Mouse (Mus musculus) intestine, postnatal 0 days (tissue): Measurements from ENCODE around the gene Ptpn1. TPM values are rescaled to one million over a fixed set of nuclear protein-coding genes. Genes with fewer than 3 reads are reported as not detected.

ENCODE experiments used
- ATAC-seq: fragments of 200-750 bp; cut with Nextera tagmentation; 2 replicates; pipeline ENCODE4 v1.8.0; 2017; ENCODE audit warnings: mild to moderate bottlenecking, moderate TSS enrichment, moderate library complexity
- H3K27ac ChIP-seq: fragments of 300-500 bp; sonication (generic); 2 replicates; pipeline ENCODE4 v1.5.1; 2014; ENCODE audit warnings: mild to moderate bottlenecking, low read depth, low read length, moderate library complexity
- H3K27me3 ChIP-seq: fragments of 300-500 bp; sonication (generic); replicated peaks from 2 replicates; pipeline ENCODE4 v1.6.1; 2014; ENCODE audit warnings: low read length, mixed read lengths; ENCODE audit not compliant: control insufficient read depth, insufficient read depth
- H3K36me3 ChIP-seq: fragments of 300-500 bp; sonication (generic); 2 replicates; pipeline ENCODE4 v1.6.1; 2014; ENCODE audit warnings: mild to moderate bottlenecking, moderate library complexity; ENCODE audit not compliant: control insufficient read depth, insufficient read depth
- H3K4me1 ChIP-seq: fragments of 300-500 bp; sonication (generic); replicated peaks from 2 replicates; pipeline ENCODE4 v1.6.1; 2014; ENCODE audit warnings: antibody characterized with exemption, low read length, mixed read lengths; ENCODE audit not compliant: control insufficient read depth, insufficient read depth
- H3K4me2 ChIP-seq: fragments of 300-500 bp; sonication (generic); replicated peaks from 2 replicates; pipeline ENCODE4 v1.6.1; 2014; ENCODE audit warnings: low read depth, mild to moderate bottlenecking, moderate library complexity
- H3K4me3 ChIP-seq: fragments of 300-500 bp; sonication (generic); 2 replicates; pipeline ENCODE4 v1.5.1; 2014; ENCODE audit warnings: low read depth, low read length
- H3K9ac ChIP-seq: fragments of 300-500 bp; sonication (generic); 2 replicates; pipeline ENCODE4 v1.6.1; 2014; ENCODE audit warnings: mild to moderate bottlenecking, low read depth, low read length
- H3K9me3 ChIP-seq: fragments of 300-500 bp; sonication (generic); 2 replicates; pipeline ENCODE4 v1.6.1; 2016; ENCODE audit warnings: mixed run types; ENCODE audit not compliant: control insufficient read depth
- CTCF ChIP-seq: sonication (generic); IDR thresholded peaks from 2 replicates; pipeline ENCODE4 v1.5.1; 2016; ENCODE audit warnings: low read depth, mild to moderate bottlenecking, control low read depth, antibody characterized with exemption, moderate library complexity
- WGBS: fragments of 180-500 bp; shearing (Covaris S2); extraction: QIAGEN DNeasy Blood & Tissue Kit; methylation state at CpG from one replicate; pipeline ENCODE4 v1.1.7; 2014; 5-methylcytosine and 5-hydroxymethylcytosine counted together
- polyA plus RNA-seq: library from polyadenylated mRNA; unstranded; fragments of >200 nt; fragmentation: Nextera tagmentation; extraction: Ambion mirVana; gene quantifications from 2 replicates; pipeline ENCODE4 v1.2.1, GENCODE M21; 2015

Gene Ptpn1
- polyA plus RNA-seq, 1 experiment from 2014 or later = 30.5 TPM

GRCm38 (mm10) chr2:167935956-167936355 lies 4.1 kb downstream of the Ptpn1 start:
- no peaks in the 10 kb centered on the region for H3K36me3 ChIP-seq
- no peak overlapping the region for H3K4me3 ChIP-seq
- peaks cover 5% of the 10 kb centered on the region; the same call in 1 of the 2 replicates for H3K4me1 ChIP-seq
- H3K27ac ChIP-seq = no peak overlapping the region
- H3K4me2 ChIP-seq = no peak overlapping the region
- H3K9me3 ChIP-seq = no peaks in the 10 kb centered on the region
- TF ChIP-seq CTCF = no peak
- 92% methylated on average over 3 of the region's 3 CpGs for WGBS
- no peak overlapping the region for H3K9ac ChIP-seq
- no peaks in the 10 kb centered on the region for H3K27me3 ChIP-seq
- no peak for ATAC-seq

DNA sequence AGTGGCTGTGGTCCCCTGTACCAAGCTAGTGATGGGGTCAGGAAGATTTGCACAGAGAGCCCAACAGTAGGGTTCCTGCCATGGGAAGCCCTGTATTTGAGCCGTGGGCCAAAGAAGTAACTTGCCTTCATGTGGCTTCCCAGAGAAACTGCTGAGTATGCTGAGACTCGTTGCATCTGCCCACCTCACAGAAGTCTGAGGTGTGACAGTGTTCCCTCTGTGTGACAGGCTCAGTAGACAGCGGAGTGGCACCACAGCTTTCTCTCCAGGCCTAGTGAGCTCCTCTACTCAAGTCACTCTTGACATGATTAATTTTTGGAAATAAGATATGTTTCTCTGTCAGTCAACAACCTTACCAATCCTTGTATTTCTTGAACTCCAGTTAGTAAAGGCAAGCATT lies 6.9 kb downstream of the Ptpn1 start:
- Histone ChIP-seq H3K9me3 (no peaks in the 10 kb centered on the region), H3K9ac (no peak overlapping the region), H3K27ac (no peak overlapping the region), H3K4me3 (no peak overlapping the region), H3K27me3 (no peaks in the 10 kb centered on the region), H3K36me3 (no peaks in the 10 kb centered on the region), H3K4me1 (peaks cover 11% of the 10 kb centered on the region), H3K4me2 (no peak overlapping the region)
- no peak for TF ChIP-seq CTCF
- ATAC-seq = no peak
- 84% methylated on average over 3 of the region's 3 CpGs for WGBS

- H3K4me1 ChIP-seq = peaks cover 11% of the 10 kb centered on the region
- H3K27ac ChIP-seq = no peak overlapping the region
- TF ChIP-seq CTCF = no peak
- H3K9me3 ChIP-seq = no peaks in the 10 kb centered on the region
- H3K27me3 ChIP-seq = no peaks in the 10 kb centered on the region
- no peak overlapping the region for H3K4me2 ChIP-seq
- WGBS = 76% methylated on average over 4 of the region's 4 CpGs
- ATAC-seq = no peak
- H3K36me3 ChIP-seq = no peaks in the 10 kb centered on the region
- H3K9ac ChIP-seq = no peak overlapping the region
- H3K4me3 ChIP-seq = no peak overlapping the region
Measured at GRCm38 (mm10) chr2:167939204-167939603, 7.3 kb downstream of the Ptpn1 start.

DNA sequence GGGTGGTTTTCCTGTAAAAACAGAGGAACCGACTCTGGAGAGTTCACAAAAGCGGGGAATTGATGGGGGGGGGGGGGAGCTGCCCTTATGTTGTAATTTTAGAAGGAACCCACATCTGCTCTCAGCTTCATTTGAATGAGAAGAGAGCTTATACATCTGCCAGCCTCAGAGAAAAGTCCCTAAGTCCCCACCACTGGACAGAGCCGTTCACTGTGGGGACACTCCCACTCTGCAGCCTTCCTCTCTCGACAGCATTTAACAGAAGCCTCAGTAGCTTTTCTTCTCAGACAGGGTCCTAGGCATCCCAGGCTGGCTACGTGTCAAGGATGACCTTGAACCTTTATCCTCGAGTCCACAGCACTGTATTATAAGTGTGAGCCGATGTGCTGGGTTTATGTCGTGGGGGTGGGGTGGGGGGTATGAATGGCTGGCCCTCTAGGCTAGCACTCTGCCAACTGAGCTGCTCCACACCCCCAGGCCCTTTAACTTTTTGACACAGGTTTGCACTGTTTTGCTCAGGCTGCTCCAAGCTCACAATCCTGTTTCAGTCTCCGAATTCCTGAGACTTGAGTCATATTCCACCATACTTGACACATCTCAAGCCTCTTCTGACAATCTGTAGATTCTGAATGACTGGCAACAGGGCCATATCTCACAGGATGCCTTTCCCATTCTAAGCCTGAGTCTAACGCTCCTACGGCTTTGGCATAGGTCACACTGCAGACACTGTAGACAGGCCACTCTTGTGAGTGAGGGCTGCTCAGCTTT lies 8.0 kb downstream of the Ptpn1 start:
- peaks cover 11% of the 10 kb centered on the region for H3K4me1 ChIP-seq
- no peak for TF ChIP-seq CTCF
- H3K27me3 ChIP-seq = no peaks in the 10 kb centered on the region
- H3K4me3 ChIP-seq = no peak overlapping the region
- no peak overlapping the region for H3K4me2 ChIP-seq
- H3K9me3 ChIP-seq = no peaks in the 10 kb centered on the region
- H3K9ac ChIP-seq = no peak overlapping the region
- no peaks in the 10 kb centered on the region for H3K36me3 ChIP-seq
- 51% methylated on average over 11 of the region's 11 CpGs for WGBS
- ATAC-seq = no peak
- no peak overlapping the region for H3K27ac ChIP-seq

- Histone ChIP-seq H3K9ac (no peak overlapping the region), H3K4me3 (no peak overlapping the region), H3K27ac (no peak overlapping the region), H3K4me2 (no peak overlapping the region), H3K36me3 (no peaks in the 10 kb centered on the region), H3K4me1 (peaks cover 11% of the 10 kb centered on the region), H3K27me3 (no peaks in the 10 kb centered on the region), H3K9me3 (no peaks in the 10 kb centered on the region)
- no peak for TF ChIP-seq CTCF
- 94% methylated on average over 11 of the region's 11 CpGs for WGBS
- ATAC-seq = no peak
Measured at GRCm38 (mm10) chr2:167940636-167941035, 8.8 kb downstream of the Ptpn1 start.

- Histone ChIP-seq H3K4me2 (no peak overlapping the region), H3K4me3 (no peak overlapping the region), H3K27ac (no peak overlapping the region), H3K27me3 (no peaks in the 10 kb centered on the region), H3K36me3 (no peaks in the 10 kb centered on the region), H3K4me1 (peaks cover 11% of the 10 kb centered on the region), H3K9ac (no peak overlapping the region), H3K9me3 (no peaks in the 10 kb centered on the region)
- no peak for TF ChIP-seq CTCF
- WGBS = 85% methylated on average over 4 of the region's 4 CpGs
- no peak for ATAC-seq
Measured at GRCm38 (mm10) chr2:167941320-167941719, 9.5 kb downstream of the Ptpn1 start.
